Mouse (Mus musculus): Measurements from ENCODE around the gene Gm17545.

Gene Gm17545

DNA sequence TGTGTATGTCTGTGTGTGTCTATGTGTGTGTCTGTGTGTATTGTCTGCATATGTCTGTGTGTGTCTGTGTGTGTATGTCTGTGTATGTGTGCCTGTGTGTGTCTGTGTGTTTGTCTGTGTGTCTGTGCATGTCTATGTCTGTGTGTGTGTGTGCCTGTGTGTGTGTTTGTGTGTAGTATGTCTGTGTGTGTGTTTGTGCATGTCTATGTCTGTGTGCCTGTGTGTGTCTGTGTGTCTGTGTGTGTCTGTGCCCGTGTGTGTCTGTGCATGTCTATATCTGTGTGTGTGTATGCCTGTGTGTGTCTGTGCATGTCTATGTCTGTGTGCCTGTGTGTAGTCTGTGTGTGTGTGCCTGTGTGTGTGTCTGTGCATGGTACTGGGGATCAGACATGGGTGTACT is 9.0 kb upstream of the Gm17545 start:
- no peak for DNase-seq (ENCODE audit: extremely low spot score)

DNA sequence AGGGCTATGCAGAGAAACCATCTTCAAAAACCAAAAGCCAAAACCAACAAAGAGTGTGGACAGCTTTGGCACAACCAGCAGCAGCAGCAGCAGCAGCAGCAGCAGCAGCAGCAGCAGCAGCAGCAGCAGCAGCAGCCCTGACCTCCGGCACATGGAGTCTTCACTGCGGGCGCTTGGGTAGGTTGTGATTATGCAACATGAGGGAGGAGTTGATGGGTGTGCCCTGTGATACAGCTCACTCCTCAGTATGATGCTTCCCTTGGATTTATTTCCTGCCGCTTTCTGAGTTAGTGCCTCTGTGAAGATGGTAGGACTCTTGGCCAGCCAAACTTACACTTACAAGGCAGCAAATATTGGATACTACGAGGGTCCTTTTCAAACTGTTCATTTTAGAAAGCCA is 6.9 kb upstream of the Gm17545 start:
- no peak for DNase-seq (ENCODE audit: extremely low spot score)

- no peak for DNase-seq (ENCODE audit: extremely low spot score)
Observed at GRCm38 (mm10) chr9:22448420-22448819, 5.7 kb upstream of the Gm17545 start.

DNA sequence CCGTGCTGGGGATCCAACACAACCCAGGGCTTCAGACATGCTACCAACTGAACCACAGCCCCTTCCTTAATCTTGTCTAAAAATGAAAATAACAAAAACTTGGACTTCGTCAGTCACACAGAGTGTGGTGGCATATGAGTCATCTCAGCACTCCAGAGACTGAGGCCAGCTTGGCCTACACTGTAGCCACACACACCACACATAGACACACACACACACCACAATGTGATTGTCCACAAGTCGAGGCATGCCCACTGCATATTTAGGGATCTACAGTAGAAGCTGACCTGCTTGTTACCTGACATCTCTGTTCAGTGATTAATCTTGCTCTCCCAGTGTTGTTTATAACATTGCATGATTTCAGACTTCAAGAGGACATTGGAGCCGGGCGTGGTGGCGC is 4.9 kb upstream of the Gm17545 start:
- DNase-seq (ENCODE audit: extremely low spot score): no peak

DNA sequence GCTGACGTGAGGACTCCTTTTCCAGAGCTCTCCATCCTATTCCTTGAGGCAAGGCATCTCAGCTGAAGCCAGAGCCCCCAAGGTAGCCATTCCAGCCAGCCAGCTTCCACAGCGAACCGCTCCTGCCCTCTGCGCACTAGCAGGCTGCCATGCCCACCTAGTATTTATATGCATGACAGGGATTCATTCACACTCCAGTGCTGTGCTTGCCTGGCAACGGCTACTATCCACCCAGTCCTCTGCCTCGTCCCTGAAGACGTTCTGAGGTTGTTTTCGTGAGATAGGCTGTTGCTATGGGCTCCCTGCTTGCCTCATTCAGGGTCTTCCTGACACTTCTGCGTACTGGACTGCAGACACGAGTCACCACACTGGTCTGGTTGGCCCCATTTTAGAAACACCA is 1.4 kb upstream of the Gm17545 start:
- no peak for DNase-seq (ENCODE audit: extremely low spot score)

GRCm38 (mm10) chr9:22453501-22453924 is 577 bp upstream of the Gm17545 start:
- DNase-seq (ENCODE audit: extremely low spot score): no peak

GRCm38 (mm10) chr9:22455041-22455440 is 951 bp downstream of the Gm17545 start:
- DNase-seq (ENCODE audit: extremely low spot score): no peak

DNA sequence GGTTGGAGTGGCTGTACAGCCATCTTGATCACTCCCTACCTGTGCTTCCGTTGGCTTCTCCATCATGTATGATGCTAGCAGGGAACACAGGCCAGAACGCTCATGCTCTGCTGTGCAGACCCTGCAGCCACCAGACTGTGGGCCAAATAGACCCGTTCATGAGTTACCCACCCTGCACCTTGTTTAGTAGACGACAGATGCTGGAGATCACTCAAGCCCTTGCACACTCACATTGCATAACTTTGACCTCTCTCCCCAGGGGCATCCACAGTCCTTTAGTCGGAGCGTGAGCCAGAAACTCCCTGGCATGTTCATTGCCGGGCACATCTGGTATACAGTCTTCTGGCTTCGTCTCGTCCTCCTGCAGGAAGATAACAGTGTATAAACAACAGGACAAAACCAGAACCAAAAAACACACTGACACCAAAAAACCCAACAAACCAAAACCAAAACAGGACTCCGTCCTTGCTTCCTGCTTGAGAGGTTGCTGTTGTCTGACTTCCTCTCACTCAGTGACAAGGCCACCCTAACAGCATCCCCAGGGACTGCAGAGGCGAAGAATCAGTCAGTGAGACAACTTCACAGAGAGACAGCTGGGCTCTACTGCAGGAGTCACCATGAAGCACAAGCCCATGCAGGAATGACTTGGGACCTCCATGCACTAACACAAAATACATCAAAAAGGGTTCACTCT is 3.2 kb downstream of the Gm17545 start:
- no peak for DNase-seq (ENCODE audit: extremely low spot score)

DNA sequence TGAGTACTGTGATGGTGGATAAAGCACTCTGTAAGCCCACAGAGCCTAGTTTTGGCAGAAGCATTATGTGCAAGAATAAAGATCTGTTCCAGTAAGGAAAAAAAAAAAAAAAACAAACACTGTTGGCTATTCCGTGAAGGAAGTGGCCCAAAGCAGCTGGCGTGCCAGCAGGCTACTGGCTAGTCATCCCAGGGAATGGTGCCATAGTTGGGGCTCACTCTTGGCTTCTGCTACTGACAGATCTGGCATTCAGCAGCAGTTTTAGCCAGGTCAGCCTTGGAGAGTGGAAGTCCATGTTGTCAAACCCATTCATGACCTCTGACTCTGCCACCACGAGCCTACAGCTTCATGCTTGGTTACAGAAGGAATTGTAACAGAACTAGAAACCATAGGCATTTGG is 7.9 kb downstream of the Gm17545 start:
- DNase-seq (ENCODE audit: extremely low spot score): no peak

DNA sequence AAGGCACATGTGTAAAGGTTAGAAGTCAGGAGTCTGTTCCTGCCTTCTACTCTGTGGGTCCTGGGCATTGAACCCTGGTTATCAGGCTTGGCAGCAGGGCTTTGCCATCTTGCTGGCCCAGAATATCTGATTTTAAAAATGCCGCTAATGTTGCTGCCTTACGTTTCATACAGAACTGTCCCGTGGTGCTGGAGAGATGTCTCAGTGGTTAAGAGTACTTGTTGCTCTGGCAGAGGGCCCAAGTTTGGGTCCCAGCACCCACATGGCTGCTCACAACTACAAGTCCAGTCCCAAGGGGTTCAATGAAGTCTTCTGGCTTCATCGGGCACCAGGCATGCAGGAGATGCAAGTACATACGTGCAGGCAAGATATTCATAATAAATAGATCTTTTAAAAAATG is 12.1 kb downstream of the Gm17545 start:
- DNase-seq (ENCODE audit: extremely low spot score): no peak

GRCm38 (mm10) chr9:22467371-22468169 is 13.5 kb downstream of the Gm17545 start:
- no peak for DNase-seq (ENCODE audit: extremely low spot score)

- peak; percentile 88 for DNase-seq (ENCODE audit: extremely low spot score)
Observed at GRCm38 (mm10) chr9:22468170-22468898, 14.2 kb downstream of the Gm17545 start.

DNA sequence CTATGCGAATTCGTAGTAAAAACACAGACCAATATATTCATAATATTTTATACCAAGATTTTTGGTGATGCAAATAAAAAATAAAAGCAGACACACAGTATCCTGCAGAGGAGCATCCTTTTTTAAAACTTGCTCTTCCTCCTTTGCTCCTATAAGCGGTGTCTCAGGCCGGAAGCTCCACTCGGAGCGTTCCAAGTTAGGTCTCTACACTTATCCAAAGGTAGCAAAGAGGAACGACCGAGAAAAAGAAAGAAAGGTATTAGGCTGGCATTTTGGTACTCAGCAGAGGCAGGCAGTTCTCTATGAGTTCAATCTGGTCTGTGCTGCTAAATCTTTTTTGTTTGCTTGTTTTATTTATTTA is 14.8 kb downstream of the Gm17545 start:
- no peak for DNase-seq (ENCODE audit: extremely low spot score)

GRCm38 (mm10) chr9:22469643-22470042 is 15.6 kb downstream of the Gm17545 start, which contains the start of gene Rp9:
Gene Rp9 (minus strand): TSS chr9:22469743.
- DNase-seq (ENCODE audit: extremely low spot score): no peak

DNA sequence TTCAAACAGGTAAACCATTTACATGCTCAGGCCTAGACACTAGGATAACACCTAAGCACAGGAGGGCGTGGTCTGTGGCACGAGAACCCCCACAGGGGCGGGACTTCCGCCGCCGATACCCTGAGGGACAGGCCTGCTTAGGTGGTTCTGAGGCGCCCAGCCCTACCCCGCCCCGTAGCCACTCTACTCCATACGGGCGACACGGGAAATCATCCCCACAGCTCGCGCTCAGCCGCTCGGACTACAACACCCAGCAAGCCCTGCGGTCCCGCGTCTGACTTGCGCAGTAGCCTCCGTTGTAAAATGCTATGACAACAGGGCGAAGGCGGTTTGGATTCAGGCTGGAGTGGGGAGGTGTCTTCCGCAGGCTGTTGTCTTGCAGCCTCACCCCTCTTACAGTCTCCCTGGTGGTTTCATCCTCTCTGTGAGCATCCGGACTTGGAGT is 21.4 kb downstream of the Gm17545 start, which contains the start of gene Bbs9:
Gene Bbs9, plus strand, starts transcription at position 292 of the 445 bp plus-strand sequence.
- peak; percentile 92 for DNase-seq (ENCODE audit: extremely low spot score)

DNA sequence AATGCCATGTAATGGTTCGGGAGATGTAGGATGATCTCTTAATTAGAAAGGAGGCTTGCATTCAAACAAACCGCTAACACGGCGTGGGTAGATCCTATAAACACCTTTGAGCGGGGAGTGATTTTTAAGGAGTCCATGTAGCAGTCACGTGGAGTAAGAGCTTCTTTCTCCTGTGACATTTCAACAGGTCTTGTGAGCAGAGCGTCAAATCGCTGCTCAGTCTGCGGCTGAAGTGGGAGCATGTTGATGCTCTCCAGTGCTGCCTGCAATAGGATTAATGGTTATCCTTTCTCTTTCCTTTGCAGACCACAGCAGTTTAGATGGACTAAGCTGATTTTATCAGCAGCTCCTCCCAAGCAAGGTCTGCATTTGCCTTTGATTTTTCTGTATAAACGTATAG is 22.2 kb downstream of the Gm17545 start:
- peak; percentile 15 for DNase-seq (ENCODE audit: extremely low spot score)

- DNase-seq (ENCODE audit: extremely low spot score): no peak
Observed at GRCm38 (mm10) chr9:22478946-22479345, 24.9 kb downstream of the Gm17545 start.

GRCm38 (mm10) chr9:22483866-22484561 is 29.9 kb downstream of the Gm17545 start:
- DNase-seq (ENCODE audit: extremely low spot score): no peak

DNA sequence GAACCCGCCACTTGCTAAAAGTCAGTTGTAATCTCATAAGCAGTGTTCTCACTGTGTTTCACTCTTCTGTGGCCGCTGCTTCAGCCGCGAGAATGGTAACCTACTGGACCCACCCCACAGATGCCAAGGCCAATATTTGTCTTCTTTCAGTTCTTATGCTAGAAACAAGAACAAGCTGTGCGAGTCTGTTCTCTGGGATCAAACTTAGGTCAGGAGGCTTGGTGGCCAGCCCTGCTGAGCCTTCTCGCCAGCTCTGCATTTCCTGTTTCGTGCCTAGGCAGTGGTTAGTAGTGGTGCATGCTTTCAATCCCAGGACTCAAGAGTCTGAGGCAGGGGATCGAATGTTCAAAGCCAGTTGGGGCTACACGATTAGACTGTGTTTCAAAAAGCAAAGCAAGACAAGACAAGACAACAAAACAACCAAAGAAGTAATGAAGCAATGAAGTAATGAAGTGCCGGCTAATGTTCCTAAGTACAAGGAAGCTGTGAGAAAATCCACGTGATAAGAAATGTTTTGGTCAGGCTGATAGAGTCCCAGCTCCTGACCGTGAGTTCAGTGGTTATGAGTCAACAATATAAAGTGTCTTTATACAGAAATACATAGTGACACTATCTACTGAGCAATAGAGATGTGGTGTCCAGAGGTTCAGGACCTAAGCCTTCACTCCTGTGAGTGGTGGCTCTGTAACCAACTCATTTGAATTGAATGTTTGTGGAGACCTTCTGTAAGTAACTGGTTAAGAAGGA is 30.6 kb downstream of the Gm17545 start:
- no peak for DNase-seq (ENCODE audit: extremely low spot score)

DNA sequence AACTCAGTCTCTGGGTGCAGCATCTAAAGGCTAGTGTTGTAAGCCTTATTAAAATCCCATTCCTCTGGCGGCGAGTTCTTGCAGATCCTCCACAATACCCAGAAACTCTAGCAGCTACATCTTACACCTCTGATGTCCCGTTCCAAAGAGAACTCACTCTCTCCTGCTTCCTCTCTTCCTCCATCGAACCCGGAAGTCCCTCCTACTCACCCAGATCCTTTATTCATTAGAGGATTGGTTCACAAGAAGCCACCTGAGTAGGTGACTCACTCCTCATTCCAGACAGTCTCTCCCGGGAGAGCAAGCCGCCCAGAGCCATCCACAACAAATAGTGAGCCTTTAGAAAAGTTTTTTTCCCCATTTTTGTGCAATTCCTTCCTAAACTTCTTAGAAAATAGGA is 32.1 kb downstream of the Gm17545 start:
- DNase-seq (ENCODE audit: extremely low spot score): no peak

DNA sequence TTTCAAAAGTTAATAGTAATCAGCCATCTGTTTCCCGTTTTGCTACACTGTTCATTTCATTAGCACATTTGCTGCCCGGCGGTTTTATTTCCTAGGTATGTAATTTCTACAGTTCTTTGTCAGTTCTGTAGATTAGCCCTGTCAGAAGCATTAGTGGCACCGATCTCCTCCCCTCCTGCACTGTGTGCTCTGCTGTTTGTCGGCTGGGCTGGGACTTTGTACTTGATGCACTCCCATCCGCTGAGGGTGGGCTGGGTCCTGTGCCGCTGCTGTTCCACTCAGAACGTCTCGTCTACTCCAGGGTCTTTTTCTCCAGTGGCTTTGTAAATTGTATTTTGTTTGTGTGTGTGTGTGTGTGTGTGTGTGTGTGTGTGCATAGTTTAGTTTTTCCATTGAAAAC is 34.9 kb downstream of the Gm17545 start:
- no peak for DNase-seq (ENCODE audit: extremely low spot score)

All from embryo, embryonic 9.5 days (tissue).